Mouse (Mus musculus) heart, embryonic 13.5 days (tissue): ENCODE measurements at regions not wholly inside any gene's neighbourhood (a gene's known extent, or its start where the extent isn't known, plus 50 kb on each side); places are given as distances from the start of the nearest gene placed in this dataset.

Experiments used
- ATAC-seq: fragments of 200-750 bp; cut with Nextera tagmentation; 2 replicates; pipeline ENCODE4 v1.8.0; 2017; ENCODE audit warnings: moderate TSS enrichment; ENCODE audit not compliant: insufficient number of reproducible peaks, low FRiP score, low TSS enrichment; ENCODE audit errors: extremely low read depth
- H3K27ac ChIP-seq: fragments of 300-500 bp; sonication (generic); replicated peaks from 2 replicates; pipeline ENCODE4 v1.5.1; 2015; ENCODE audit warnings: moderate library complexity, mild to moderate bottlenecking, inconsistent platforms
- H3K27me3 ChIP-seq: fragments of 300-500 bp; sonication (generic); replicated peaks from 2 replicates; pipeline ENCODE4 v1.6.1; 2015; ENCODE audit warnings: mild to moderate bottlenecking, inconsistent platforms
- H3K36me3 ChIP-seq: fragments of 300-500 bp; sonication (generic); 2 replicates; pipeline ENCODE4 v1.6.1; 2015; ENCODE audit warnings: mild to moderate bottlenecking, inconsistent platforms
- H3K4me1 ChIP-seq: fragments of 300-500 bp; sonication (generic); 2 replicates; pipeline ENCODE4 v1.6.1; 2015; ENCODE audit warnings: inconsistent platforms
- H3K4me2 ChIP-seq: fragments of 300-500 bp; sonication (generic); 2 replicates; pipeline ENCODE4 v1.6.1; 2015; ENCODE audit warnings: inconsistent platforms, mild to moderate bottlenecking, moderate library complexity
- H3K4me3 ChIP-seq: fragments of 300-500 bp; sonication (generic); 2 replicates; pipeline ENCODE4 v1.5.1; 2015; ENCODE audit warnings: moderate library complexity, mild to moderate bottlenecking, inconsistent platforms
- H3K9ac ChIP-seq: fragments of 300-500 bp; sonication (generic); 2 replicates; pipeline ENCODE4 v1.6.1; 2015; ENCODE audit warnings: inconsistent platforms, mild to moderate bottlenecking, moderate library complexity
- H3K9me3 ChIP-seq: fragments of 300-500 bp; sonication (generic); 2 replicates; pipeline ENCODE4 v1.6.1; 2016; ENCODE audit warnings: inconsistent platforms
- WGBS: fragments of 180-500 bp; shearing (Covaris S2); methylation state at CpG from one replicate; pipeline ENCODE4 v1.1.7; 2015; ENCODE audit warnings: mixed read lengths; 5-methylcytosine and 5-hydroxymethylcytosine counted together

GRCm38 (mm10) chr13:71162952-71163351, 321.3 kb upstream of the Adamts16 start:
- Histone ChIP-seq H3K36me3 (no peaks in the 10 kb centered on the region), H3K4me2 (no peak overlapping the region), H3K4me1 (peaks cover 7% of the 10 kb centered on the region), H3K9me3 (no peaks in the 10 kb centered on the region), H3K27ac (no peak overlapping the region), H3K9ac (no peak overlapping the region), H3K4me3 (no peak overlapping the region), H3K27me3 (no peaks in the 10 kb centered on the region)
- no peak for ATAC-seq
- 49% methylated on average over 2 of the region's 2 CpGs for WGBS

GRCm38 (mm10) chr13:71158300-71158860, 316.8 kb upstream of the Adamts16 start:
- peak overlapping the region; percentile 30 for H3K4me2 ChIP-seq
- H3K4me3 ChIP-seq = no peak overlapping the region
- 58% methylated on average over 13 of the region's 13 CpGs for whole genome bisulfite sequencing

GRCm38 (mm10) chr13:71157656-71158299, 316.2 kb upstream of the Adamts16 start:
- Histone ChIP-seq H3K27me3 (no peaks in the 10 kb centered on the region), H3K27ac (no peak overlapping the region), H3K9me3 (no peaks in the 10 kb centered on the region), H3K4me1 (peaks cover 12% of the 10 kb centered on the region), H3K4me2 (peak overlapping the region; percentile 30), H3K4me3 (no peak overlapping the region), H3K9ac (no peak overlapping the region), H3K36me3 (no peaks in the 10 kb centered on the region)
- no peak for ATAC-seq
- WGBS = 53% methylated on average over 14 of the region's 14 CpGs

More at GRCm38 (mm10) chr13:71158300-71158860, 316.8 kb upstream of the Adamts16 start:
- Histone ChIP-seq H3K27ac (no peak overlapping the region), H3K9me3 (no peaks in the 10 kb centered on the region), H3K27me3 (no peaks in the 10 kb centered on the region), H3K36me3 (no peaks in the 10 kb centered on the region), H3K9ac (no peak overlapping the region), H3K4me1 (peaks cover 12% of the 10 kb centered on the region)
- no peak for ATAC-seq

- H3K9me3 ChIP-seq = no peaks in the 10 kb centered on the region
- no peak overlapping the region for H3K27ac ChIP-seq
- no peak for ATAC-seq
- H3K27me3 ChIP-seq = no peaks in the 10 kb centered on the region
- H3K36me3 ChIP-seq = no peaks in the 10 kb centered on the region
- H3K9ac ChIP-seq = no peak overlapping the region
- no peak overlapping the region for H3K4me3 ChIP-seq
- 37% methylated on average over 1 of the region's 1 CpGs for WGBS
- peaks cover 4% of the 10 kb centered on the region; the same call in 1 of the 2 replicates for H3K4me1 ChIP-seq
- no peak overlapping the region for H3K4me2 ChIP-seq
These were observed 308.5 kb upstream of the Adamts16 start for GRCm38 (mm10) chr13:71150092-71150491.

- no peaks in the 10 kb centered on the region for H3K36me3 ChIP-seq
- peaks cover 4% of the 10 kb centered on the region; the same call in 1 of the 2 replicates for H3K4me1 ChIP-seq
- 55% methylated on average over 5 of the region's 5 CpGs for WGBS
- no peak overlapping the region for H3K4me3 ChIP-seq
- H3K4me2 ChIP-seq = no peak overlapping the region
- no peak overlapping the region for H3K27ac ChIP-seq
- H3K27me3 ChIP-seq = no peaks in the 10 kb centered on the region
- no peak for ATAC-seq
- no peak overlapping the region for H3K9ac ChIP-seq
- H3K9me3 ChIP-seq = no peaks in the 10 kb centered on the region
These were observed 307.7 kb upstream of the Adamts16 start for GRCm38 (mm10) chr13:71149303-71149696.

GRCm38 (mm10) chr13:71148491-71149302, 307.1 kb upstream of the Adamts16 start:
- WGBS = 36% methylated on average over 8 of the region's 8 CpGs
- ATAC-seq = no peak

GRCm38 (mm10) chr13:71146859-71147443, 305.3 kb upstream of the Adamts16 start:
- Histone ChIP-seq H3K9me3 (no peaks in the 10 kb centered on the region), H3K9ac (no peak overlapping the region), H3K4me3 (no peak overlapping the region), H3K27ac (no peak overlapping the region), H3K4me1 (peaks cover 4% of the 10 kb centered on the region; the same call in 1 of the 2 replicates), H3K27me3 (no peaks in the 10 kb centered on the region), H3K36me3 (no peaks in the 10 kb centered on the region), H3K4me2 (no peak overlapping the region)
- WGBS = 70% methylated on average over 3 of the region's 3 CpGs
- ATAC-seq = no peak

More at GRCm38 (mm10) chr13:71148491-71149302, 307.1 kb upstream of the Adamts16 start:
- no peak overlapping the region for H3K27ac ChIP-seq
- H3K9ac ChIP-seq = no peak overlapping the region
- H3K36me3 ChIP-seq = no peaks in the 10 kb centered on the region
- H3K4me2 ChIP-seq = no peak overlapping the region
- no peak overlapping the region for H3K4me3 ChIP-seq
- no peaks in the 10 kb centered on the region for H3K27me3 ChIP-seq
- peaks cover 4% of the 10 kb centered on the region; the same call in 1 of the 2 replicates for H3K4me1 ChIP-seq
- H3K9me3 ChIP-seq = no peaks in the 10 kb centered on the region

- Histone ChIP-seq H3K4me1 (no peaks in the 10 kb centered on the region), H3K27me3 (no peaks in the 10 kb centered on the region), H3K9me3 (no peaks in the 10 kb centered on the region), H3K4me2 (no peak overlapping the region), H3K27ac (no peak overlapping the region), H3K9ac (no peak overlapping the region), H3K4me3 (no peak overlapping the region), H3K36me3 (no peaks in the 10 kb centered on the region)
- no peak for ATAC-seq
- 80% methylated on average over 11 of the region's 11 CpGs for WGBS
These were observed 297.2 kb upstream of the Adamts16 start for GRCm38 (mm10) chr13:71138745-71139312.

GRCm38 (mm10) chr13:71135940-71136632, 294.5 kb upstream of the Adamts16 start:
- Histone ChIP-seq H3K9ac (no peak overlapping the region), H3K36me3 (no peaks in the 10 kb centered on the region), H3K27me3 (no peaks in the 10 kb centered on the region), H3K4me2 (no peak overlapping the region), H3K4me3 (no peak overlapping the region), H3K4me1 (no peaks in the 10 kb centered on the region), H3K27ac (no peak overlapping the region), H3K9me3 (no peaks in the 10 kb centered on the region)
- ATAC-seq = no peak
- 67% methylated on average over 5 of the region's 5 CpGs for WGBS

- Histone ChIP-seq H3K4me2 (no peak overlapping the region), H3K4me1 (no peaks in the 10 kb centered on the region), H3K27me3 (no peaks in the 10 kb centered on the region), H3K4me3 (no peak overlapping the region), H3K27ac (no peak overlapping the region), H3K36me3 (no peaks in the 10 kb centered on the region), H3K9me3 (no peaks in the 10 kb centered on the region), H3K9ac (no peak overlapping the region)
- 2% methylated on average over 1 of the region's 1 CpGs for WGBS
- ATAC-seq = no peak
These were observed 279.9 kb upstream of the Adamts16 start for GRCm38 (mm10) chr13:71121484-71121883.
